Mouse (Mus musculus) heart, adult 2 months (tissue): ENCODE measurements around the gene Fgd5.

Experiments
- CTCF ChIP-seq: fragments of 200-600 bp; IDR thresholded peaks from 2 replicates; pipeline ENCODE4 v1.8.1; 2022; ENCODE audit warnings: antibody characterized with exemption, mild to moderate bottlenecking, moderate library complexity
- POLR2A ChIP-seq: fragments of 200-500 bp; IDR thresholded peaks from 2 replicates; pipeline ENCODE4 v1.6.1; 2011; ENCODE audit warnings: mild to moderate bottlenecking, low read depth, low read length, control low read depth; ENCODE audit not compliant: insufficient read depth

GRCm38 (mm10) chr6:92042850-92043249 is 64.2 kb downstream of the Fgd5 start:
- TF ChIP-seq POLR2A (no peak), CTCF (no peak)
